Mouse (Mus musculus) layer of hippocampus, postnatal 10 days (tissue): ENCODE measurements at regions not wholly inside any gene's neighbourhood (a gene's known extent, or its start where the extent isn't known, plus 50 kb on each side); places are given as distances from the start of the nearest gene placed in this dataset.
"Not testable (repeated sequence)": the region's sequence is repeated elsewhere in the genome, so short reads cannot be mapped to it uniquely, and the experiment has no call there.

ENCODE experiments used
- DNase-seq, 2 experiments: peaks; one replicate each; pipeline ENCODE4 v3.0.0; 2021; ENCODE audit warnings: low spot score in 2 of 2

- DNase-seq = peak in 1 of 2 experiments; percentile 18
These were observed 108.8 kb upstream of the Fhl2 start for GRCm38 (mm10) chr1:43305349-43306278.

GRCm38 (mm10) chr1:43310711-43311695, 114.2 kb upstream of the Fhl2 start:
- no peak for DNase-seq

GRCm38 (mm10) chr1:43316331-43316730, 119.5 kb upstream of the Fhl2 start:
- DNase-seq = not testable (repeated sequence)

GRCm38 (mm10) chr1:43317076-43317871, 120.5 kb upstream of the Fhl2 start:
- peak; percentile 69 to 71 for DNase-seq

- not testable (repeated sequence) for DNase-seq
These were observed 110.9 kb upstream of the Nck2 start for GRCm38 (mm10) chr1:43333488-43333887.

- no peak for DNase-seq
These were observed 107.1 kb upstream of the Nck2 start for GRCm38 (mm10) chr1:43337168-43337784.

GRCm38 (mm10) chr1:43338096-43338915, 106.1 kb upstream of the Nck2 start:
- no peak for DNase-seq

GRCm38 (mm10) chr1:43342848-43343247, 101.5 kb upstream of the Nck2 start:
- no peak for DNase-seq

- DNase-seq = no peak
These were observed 101.0 kb upstream of the Nck2 start for GRCm38 (mm10) chr1:43343410-43343809.

GRCm38 (mm10) chr1:43344001-43344400, 100.4 kb upstream of the Nck2 start:
- no peak for DNase-seq

- no peak for DNase-seq
These were observed 97.2 kb upstream of the Nck2 start for GRCm38 (mm10) chr1:43347152-43347551.

GRCm38 (mm10) chr1:43349966-43350365, 94.4 kb upstream of the Nck2 start:
- no peak for DNase-seq

GRCm38 (mm10) chr1:43358191-43358590, 86.2 kb upstream of the Nck2 start:
- peak; percentile 63 to 75 for DNase-seq

GRCm38 (mm10) chr1:43359662-43360061, 84.7 kb upstream of the Nck2 start:
- DNase-seq = no peak

GRCm38 (mm10) chr1:43360291-43360690, 84.1 kb upstream of the Nck2 start:
- DNase-seq = no peak

GRCm38 (mm10) chr1:43360741-43361140, 83.6 kb upstream of the Nck2 start:
- DNase-seq = no peak

GRCm38 (mm10) chr1:43361455-43361863, 82.9 kb upstream of the Nck2 start:
- no peak for DNase-seq

- no peak for DNase-seq
These were observed 82.2 kb upstream of the Nck2 start for GRCm38 (mm10) chr1:43362136-43362535.

GRCm38 (mm10) chr1:43363178-43363577, 81.2 kb upstream of the Nck2 start:
- DNase-seq = no peak

- DNase-seq = no peak
These were observed 77.9 kb upstream of the Nck2 start for GRCm38 (mm10) chr1:43366433-43366832.
